ENCODE assay signal across 9 mouse cellular contexts in genomic region chr3:41408821-41409737, GRCm38 (mm10).
DNase-seq lines count a peak whose midpoint lies in the region; ATAC-seq and TF ChIP-seq lines count a peak whose summit lies in the region.
"Had no signal": no experiment of that assay in that cellular context is flagged by ENCODE, and none has a peak within 500 bp of the region (broad histone marks: within the 10 kb centered on the region; RNA-seq: fewer than 3 reads in every experiment).

No protein-coding gene starts in this region.

- no peaks in the 10 kb centered on the region for H3K9me3 ChIP-seq in forebrain, embryonic 14.5 days (replicated peaks; ENCODE audit: control insufficient read depth, low read length)
- no peaks in the 10 kb centered on the region for H3K9me3 ChIP-seq in intestine, embryonic 15.5 days
- no peaks in the 10 kb centered on the region for H3K9me3 ChIP-seq in lung, embryonic 16.5 days (ENCODE audit: control insufficient read depth, low read length)

- H3K27me3 ChIP-seq in cerebellum, adult 2 months (ENCODE audit: control insufficient read depth, insufficient read depth, low read length), result no peaks in the 10 kb centered on the region
- H3K27me3 ChIP-seq in forebrain, embryonic 14.5 days (replicated peaks; ENCODE audit: control insufficient read depth, insufficient read depth, low read length), result no peaks in the 10 kb centered on the region
- no peaks in the 10 kb centered on the region for H3K27me3 ChIP-seq in intestine, embryonic 15.5 days (replicated peaks)
- H3K27me3 ChIP-seq in lung, embryonic 16.5 days (ENCODE audit: control insufficient read depth, insufficient read depth, low read depth, low read length), result no peaks in the 10 kb centered on the region
- H3K27me3 ChIP-seq: CH12.LX had no signal

- no peaks in the 10 kb centered on the region for H3K36me3 ChIP-seq in forebrain, embryonic 14.5 days (ENCODE audit: control insufficient read depth, insufficient read depth, low read length)
- no peaks in the 10 kb centered on the region for H3K36me3 ChIP-seq in intestine, embryonic 15.5 days
- H3K36me3 ChIP-seq in lung, embryonic 16.5 days (ENCODE audit: control insufficient read depth, insufficient read depth, low read length), result no peaks in the 10 kb centered on the region

- TF ChIP-seq CTCF in cerebellum, adult 2 months (IDR thresholded peaks at IDR 0.05; ENCODE audit: borderline replicate concordance, insufficient read depth, low read depth, low read length), result no peak

- peak overlapping the region; percentile 39 for H3K4me3 ChIP-seq in cerebellum, adult 2 months (replicated peaks; ENCODE audit: insufficient read depth, low read depth, low read length)
- peak overlapping the region; percentile 39 for H3K4me3 ChIP-seq in forebrain, embryonic 14.5 days (ENCODE audit: low read depth, low read length)
- H3K4me3 ChIP-seq in intestine, embryonic 15.5 days (replicated peaks), result peak overlapping the region; percentile 30
- peak overlapping the region; percentile 38 for H3K4me3 ChIP-seq in lung, embryonic 16.5 days (ENCODE audit: low read length)

- H3K27ac ChIP-seq in cerebellum, adult 2 months (ENCODE audit: insufficient read depth, low read length), result no peak overlapping the region
- H3K27ac ChIP-seq in forebrain, embryonic 14.5 days (ENCODE audit: low read depth, low read length), result peak overlapping the region; percentile 78
- H3K27ac ChIP-seq in intestine, embryonic 15.5 days, result 0 out of 2 replicates have a peak overlapping the region, but pooled peaks have one; percentile 3
- H3K27ac ChIP-seq in lung, embryonic 16.5 days (ENCODE audit: low read length), result no peak overlapping the region

- 6% methylated on average over 15 of the region's 15 CpGs for WGBS in cerebellum, adult 2 months
- 3% methylated on average over 15 of the region's 15 CpGs for WGBS in forebrain, embryonic 14.5 days
- WGBS in intestine, embryonic 15.5 days, result 9% methylated on average over 15 of the region's 15 CpGs
- 5% methylated on average over 15 of the region's 15 CpGs for WGBS in lung, embryonic 16.5 days

- peak overlapping the region; percentile 66 for H3K9ac ChIP-seq in forebrain, embryonic 14.5 days (ENCODE audit: low read length)
- peak overlapping the region; percentile 20; the same call in 1 of the 2 replicates for H3K9ac ChIP-seq in intestine, embryonic 15.5 days
- peak overlapping the region; percentile 44 for H3K9ac ChIP-seq in lung, embryonic 16.5 days (ENCODE audit: low read length)

- ATAC-seq in forebrain, embryonic 14.5 days, result peak; percentile 90
- peak; percentile 79 for ATAC-seq in intestine, embryonic 15.5 days
- ATAC-seq in lung, embryonic 16.5 days (ENCODE audit: low read depth), result peak; percentile 86
- no peak for ATAC-seq in megakaryocyte-erythroid progenitor cell, adult 5-6 weeks (replicated peaks; ENCODE audit: low FRiP score, low TSS enrichment, poor library complexity, severe bottlenecking)

- peak overlapping the region; percentile 70 for H3K4me2 ChIP-seq in forebrain, embryonic 14.5 days (ENCODE audit: low read length)
- peak overlapping the region; percentile 69 for H3K4me2 ChIP-seq in intestine, embryonic 15.5 days (replicated peaks)
- peak overlapping the region; percentile 61 for H3K4me2 ChIP-seq in lung, embryonic 16.5 days (ENCODE audit: low read depth, low read length)

- no peak for TF ChIP-seq POLR2A in cerebellum, adult 2 months (IDR thresholded peaks at IDR 0.05; ENCODE audit: borderline replicate concordance, insufficient read depth, low read length)

- DNase-seq in cerebellum, adult 2 months, result peak in 1 of 2 experiments; percentile 15
- DNase-seq in cerebellum, adult 9-11 months, result no peak
- DNase-seq in NIH3T3 (ENCODE audit: low read depth), result peak; percentile 50
- DNase-seq in forebrain, embryonic 14.5 days (ENCODE audit: low spot score), result peak; percentile 89
- DNase-seq in retina, postnatal 1 day, result peak; percentile 66

- H3K4me1 ChIP-seq in cerebellum, adult 2 months (ENCODE audit: control insufficient read depth, insufficient read depth, low read length), result peaks cover 4% of the 10 kb centered on the region; the same call in 1 of the 2 replicates
- 0 out of 2 replicates have a peak, but pooled peaks cover 8% of the 10 kb centered on the region for H3K4me1 ChIP-seq in forebrain, embryonic 14.5 days (ENCODE audit: control insufficient read depth, insufficient read depth, low read length)
- peaks cover 12% of the 10 kb centered on the region; the same call in 1 of the 2 replicates for H3K4me1 ChIP-seq in intestine, embryonic 15.5 days (replicated peaks)
- peaks cover 11% of the 10 kb centered on the region; the same call in 1 of the 2 replicates for H3K4me1 ChIP-seq in lung, embryonic 16.5 days (replicated peaks; ENCODE audit: control insufficient read depth, insufficient read depth, low read length)

Comparison
In these comparisons a context has a peak if more than half of its experiments do, and no peak if none do; other contexts are left out.
1. H3K27ac ChIP-seq: peak in forebrain, embryonic 14.5 days (single experiment) and intestine, embryonic 15.5 days (single experiment); none in cerebellum, adult 2 months (single experiment) and lung, embryonic 16.5 days (single experiment).
2. Peak in every context shown above with its lines, with median percentiles within 50 percentile points of each other: H3K4me3 ChIP-seq, H3K4me2 ChIP-seq and H3K9ac ChIP-seq.